Mouse (Mus musculus): ENCODE data around the gene Gpr182. TPM values are rescaled to one million over a fixed set of nuclear protein-coding genes. Genes with fewer than 3 reads are reported as not detected.

The Gpr182 gene
- total RNA-seq, 4 experiments from 2014 or later = 0.34 to 0.48 (median 0.42) TPM

DNA sequence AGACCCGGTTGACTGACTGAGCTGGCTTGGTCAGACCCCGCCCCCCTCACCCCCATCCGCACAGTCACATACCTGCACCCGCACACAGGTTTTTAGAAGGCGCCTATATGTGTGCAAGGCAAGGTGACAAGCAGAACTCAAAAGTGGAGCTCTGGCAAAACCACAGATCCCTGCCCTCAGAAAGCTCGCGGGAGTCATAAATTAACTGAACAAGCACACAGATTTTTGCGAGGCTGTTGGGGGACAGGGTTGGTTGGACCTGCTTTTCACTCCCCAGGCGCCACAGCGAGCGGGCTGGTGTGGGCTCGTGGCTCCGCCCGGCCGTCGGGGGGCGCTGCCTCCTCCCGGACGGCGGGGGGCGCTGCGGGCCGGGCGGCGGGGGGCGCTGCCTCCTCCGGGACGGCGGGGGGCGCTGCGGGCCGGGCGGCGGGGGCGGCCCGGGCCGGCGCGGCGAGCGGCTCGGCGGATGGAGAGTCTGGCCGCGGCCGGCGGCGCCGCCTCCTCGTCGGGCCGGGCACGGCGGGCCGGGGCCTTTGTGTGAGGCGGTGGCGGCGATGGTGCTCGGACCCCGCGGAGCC, 12.4 kb downstream of the Gpr182 start, which contains the start of gene Zbtb39:
TSS of gene Zbtb39 (plus strand) at position 456 of the 578 bp plus-strand sequence.
- peak; percentile 59 to 68 for DNase-seq (ENCODE audit: low spot score in 2 of 2)

DNA sequence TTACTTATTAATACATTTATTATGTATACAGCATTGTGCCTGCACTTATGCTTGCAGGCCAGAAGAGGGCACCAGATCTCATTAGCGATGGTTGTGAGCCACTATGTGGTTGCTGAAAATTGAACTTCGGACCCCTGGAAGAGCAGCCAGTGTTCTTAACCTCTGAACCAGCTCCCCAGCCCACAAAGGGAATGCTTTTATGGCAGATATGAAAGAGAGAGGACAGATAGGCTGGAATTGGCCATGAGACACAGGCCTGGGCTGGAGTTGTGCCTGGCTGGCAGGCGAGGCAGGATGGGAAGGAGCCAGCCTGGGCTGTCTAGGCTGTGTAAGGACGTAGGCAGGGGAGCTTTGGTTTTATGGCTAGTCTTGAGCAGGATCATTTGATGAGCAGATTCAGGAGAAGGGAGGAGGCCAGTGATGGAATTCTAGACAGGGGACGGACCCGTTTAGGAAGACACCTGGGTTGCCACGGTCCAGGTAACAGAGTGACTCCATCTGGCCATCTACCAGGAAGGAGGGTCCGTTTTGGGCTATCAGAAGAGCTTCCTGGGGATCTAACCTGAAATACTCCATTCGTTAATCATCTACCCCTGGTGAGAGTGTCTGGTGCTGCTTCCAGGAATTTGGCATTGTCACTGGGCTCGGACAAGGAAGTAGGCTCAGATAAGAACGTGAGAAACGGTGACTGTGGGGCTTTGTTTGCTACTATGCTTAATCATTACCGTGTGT, 13.2 kb downstream of the Gpr182 start:
- no peak for DNase-seq (ENCODE audit: low spot score in 2 of 2)

- DNase-seq (ENCODE audit: low spot score in 2 of 2) = no peak
Measured at GRCm38 (mm10) chr10:127737552-127737951, 14.0 kb downstream of the Gpr182 start.

DNA sequence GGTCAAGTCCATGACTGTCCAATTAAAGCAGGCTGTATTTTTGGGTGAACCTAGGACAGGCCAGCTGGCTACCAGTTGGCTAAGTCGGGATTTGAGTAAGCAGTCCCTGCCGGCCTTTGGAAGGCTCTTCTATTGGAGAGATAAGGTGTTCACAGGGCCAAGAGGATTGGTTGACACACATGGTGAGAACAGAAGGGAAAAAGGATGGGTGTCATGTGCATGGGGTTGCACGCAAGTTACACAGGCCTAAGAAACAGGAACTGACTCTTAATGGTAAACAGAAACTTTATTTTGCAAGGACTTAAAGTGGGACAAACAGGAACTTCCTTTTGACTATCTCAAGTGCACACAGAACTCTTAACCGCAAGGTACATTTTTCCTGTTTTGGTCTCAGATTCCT, 14.6 kb downstream of the Gpr182 start:
- DNase-seq (ENCODE audit: low spot score in 2 of 2) = no peak

DNA sequence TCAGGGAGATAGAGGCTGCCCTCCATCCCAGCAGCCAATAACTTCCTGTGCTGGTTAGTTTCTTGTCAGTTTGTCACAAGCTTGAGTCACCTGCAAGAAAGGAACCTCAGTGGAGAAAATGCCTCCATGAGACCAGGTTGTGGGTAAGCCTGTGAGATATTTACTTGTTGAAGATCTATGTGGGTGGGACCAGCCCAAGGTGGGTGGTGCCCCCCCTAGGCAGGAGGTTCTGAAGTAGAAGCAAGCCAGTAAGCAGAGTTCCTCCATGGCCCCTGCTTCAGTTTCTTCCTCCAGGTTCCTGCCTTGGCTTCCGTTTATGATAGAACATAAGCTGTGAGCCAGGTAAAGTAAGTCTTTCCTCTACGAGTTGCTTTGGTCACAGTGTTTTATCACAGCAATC, 15.3 kb downstream of the Gpr182 start:
- no peak for DNase-seq (ENCODE audit: low spot score in 2 of 2)

DNA sequence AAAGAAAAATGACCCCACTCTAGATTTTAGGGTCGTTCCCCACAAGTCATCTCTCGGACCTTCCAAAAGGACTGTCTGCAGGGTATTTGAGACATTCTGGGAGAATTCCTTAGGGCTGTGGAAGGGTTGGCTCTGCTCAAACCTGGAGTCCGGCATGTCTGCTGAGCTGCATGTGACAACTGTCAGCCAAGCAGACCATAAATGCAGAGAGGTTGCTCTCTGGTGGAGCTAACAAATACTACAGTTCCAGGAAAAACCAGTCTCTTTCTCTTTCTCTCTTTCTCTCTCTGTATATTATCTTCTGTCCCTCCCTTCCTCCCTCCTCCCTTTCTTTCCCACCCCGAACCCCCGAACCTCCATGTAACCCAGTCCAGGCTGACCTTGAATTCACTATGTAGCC, 17.1 kb downstream of the Gpr182 start:
- no peak for DNase-seq (ENCODE audit: low spot score in 2 of 2)

DNA sequence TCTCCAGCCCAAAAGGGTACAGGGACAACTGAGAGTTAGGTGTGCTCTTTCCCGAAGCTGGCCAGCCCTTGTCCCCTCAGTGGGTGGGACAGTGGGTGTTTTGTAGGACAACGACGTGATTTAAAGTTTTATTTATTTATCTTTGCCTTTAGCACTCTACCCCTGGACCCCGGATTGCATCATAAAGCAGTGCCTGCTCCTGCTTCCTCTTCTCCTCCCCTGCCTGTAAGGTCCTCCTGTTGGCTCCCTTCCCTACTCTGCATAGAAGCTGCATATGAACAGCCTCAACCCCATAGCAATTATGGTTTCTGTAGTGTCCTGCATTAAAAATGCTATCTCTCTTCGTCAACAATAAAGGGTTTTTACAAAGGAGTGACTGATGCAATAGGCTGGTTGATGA, 20.1 kb downstream of the Gpr182 start:
- no peak for DNase-seq (ENCODE audit: low spot score in 2 of 2)

DNA sequence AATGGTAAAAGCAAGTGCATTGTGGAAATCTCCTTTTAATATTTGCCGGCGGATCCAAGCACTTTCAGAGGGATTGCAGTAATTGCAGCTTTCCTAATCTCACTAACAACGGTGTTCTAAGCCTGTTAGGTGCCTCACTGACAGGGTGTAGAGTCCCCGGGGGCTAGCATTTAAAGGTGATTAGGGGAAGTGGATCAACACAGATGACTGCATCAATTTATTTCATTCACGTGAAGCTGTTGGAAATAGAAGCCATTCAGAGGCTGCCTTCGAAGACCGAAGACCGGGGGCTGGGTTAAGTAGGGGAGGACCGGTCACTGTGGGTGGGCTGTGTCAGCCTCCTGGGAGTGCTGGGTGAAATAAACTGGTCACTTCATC, 20.6 kb downstream of the Gpr182 start:
- no peak for DNase-seq (ENCODE audit: low spot score in 2 of 2)

DNA sequence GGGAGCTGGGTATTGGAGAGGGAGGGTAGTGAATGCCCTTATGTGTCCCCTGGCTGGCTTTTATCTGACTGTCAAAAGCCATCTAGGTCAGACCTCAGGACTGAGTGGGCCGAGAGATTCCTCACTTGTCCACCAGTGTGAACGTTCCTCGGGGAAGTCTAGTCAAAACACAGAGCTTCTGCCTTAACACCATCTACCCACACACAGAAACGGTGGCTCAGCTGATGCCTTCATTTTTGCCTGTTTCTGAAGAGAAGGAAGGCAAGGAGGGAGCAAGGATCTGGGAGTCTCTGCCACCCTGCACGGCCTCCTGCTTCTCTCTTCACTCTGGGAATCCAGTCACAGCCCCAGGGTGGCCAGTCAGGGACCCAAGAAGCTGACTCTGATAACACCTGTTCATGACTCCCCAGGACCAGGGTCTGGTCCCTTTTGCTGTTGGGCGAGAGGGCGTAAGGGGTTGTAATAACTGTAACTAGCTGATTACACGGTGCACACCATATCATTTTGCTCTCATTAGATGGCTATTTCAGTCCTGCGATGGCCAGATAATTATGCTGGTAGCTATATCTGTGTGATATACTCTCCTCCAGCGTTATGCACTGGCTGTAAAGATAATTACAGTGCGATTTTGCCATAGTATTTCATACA, 21.1 kb downstream of the Gpr182 start:
- no peak for DNase-seq (ENCODE audit: low spot score in 2 of 2)

DNA sequence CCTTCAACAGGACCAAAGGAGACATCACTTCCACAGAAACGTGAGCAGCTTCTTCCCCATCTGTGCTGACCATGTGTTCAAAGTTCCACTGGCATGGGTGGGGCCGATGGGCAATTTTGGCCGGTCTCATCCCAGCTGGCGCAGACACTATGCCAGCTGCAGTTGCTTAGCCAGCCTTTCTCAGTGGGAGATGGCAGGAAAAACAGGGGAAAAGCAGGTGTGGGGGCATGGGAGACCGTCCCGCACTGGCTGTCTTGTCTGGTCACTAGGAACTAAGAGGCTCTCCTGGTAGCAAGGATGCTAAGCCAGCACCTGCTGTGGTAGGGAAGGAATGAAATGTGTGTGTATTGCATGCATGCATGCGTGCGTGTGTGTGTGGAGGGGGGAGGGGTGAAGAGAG, 23.1 kb downstream of the Gpr182 start:
- DNase-seq (ENCODE audit: low spot score in 2 of 2) = no peak

GRCm38 (mm10) chr10:127725136-127725535, 26.4 kb downstream of the Gpr182 start:
- no peak for DNase-seq (ENCODE audit: low spot score in 2 of 2)

DNA sequence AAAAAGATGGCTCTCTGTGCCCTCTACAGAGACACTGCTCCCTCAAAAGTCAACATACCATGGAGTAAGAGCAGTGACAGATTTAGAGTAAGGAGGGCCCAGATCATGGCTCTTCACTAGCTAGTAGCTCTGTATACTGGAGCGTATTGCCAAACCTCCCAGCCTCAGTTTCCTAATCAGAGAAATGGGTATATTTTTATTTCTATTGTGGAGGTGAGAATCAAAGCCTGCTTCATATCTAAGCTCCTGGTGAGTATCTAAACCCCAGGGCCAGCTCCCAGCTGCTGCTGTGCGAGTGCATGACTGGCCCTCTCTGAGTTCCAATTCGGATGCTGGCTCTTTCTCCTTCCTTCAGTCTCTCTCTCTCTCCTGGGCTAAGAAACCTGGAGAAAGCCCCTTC, 27.4 kb downstream of the Gpr182 start, which contains the start of gene Tac2:
TSS of gene Tac2 (plus strand) at position 301 of the 400 bp plus-strand sequence.
- no peak for DNase-seq (ENCODE audit: low spot score in 2 of 2)

GRCm38 (mm10) chr10:127721671-127722418, 29.7 kb downstream of the Gpr182 start:
- no peak for DNase-seq (ENCODE audit: low spot score in 2 of 2)

GRCm38 (mm10) chr10:127712736-127713135, 38.8 kb downstream of the Gpr182 start:
- no peak for DNase-seq (ENCODE audit: low spot score in 2 of 2)

GRCm38 (mm10) chr10:127710331-127710730, 41.2 kb downstream of the Gpr182 start:
- no peak for DNase-seq (ENCODE audit: low spot score in 2 of 2)

GRCm38 (mm10) chr10:127708850-127709370, 42.6 kb downstream of the Gpr182 start:
- no peak for DNase-seq (ENCODE audit: low spot score in 2 of 2)

GRCm38 (mm10) chr10:127707721-127708120, 43.8 kb downstream of the Gpr182 start:
- DNase-seq (ENCODE audit: low spot score in 2 of 2) = no peak

DNA sequence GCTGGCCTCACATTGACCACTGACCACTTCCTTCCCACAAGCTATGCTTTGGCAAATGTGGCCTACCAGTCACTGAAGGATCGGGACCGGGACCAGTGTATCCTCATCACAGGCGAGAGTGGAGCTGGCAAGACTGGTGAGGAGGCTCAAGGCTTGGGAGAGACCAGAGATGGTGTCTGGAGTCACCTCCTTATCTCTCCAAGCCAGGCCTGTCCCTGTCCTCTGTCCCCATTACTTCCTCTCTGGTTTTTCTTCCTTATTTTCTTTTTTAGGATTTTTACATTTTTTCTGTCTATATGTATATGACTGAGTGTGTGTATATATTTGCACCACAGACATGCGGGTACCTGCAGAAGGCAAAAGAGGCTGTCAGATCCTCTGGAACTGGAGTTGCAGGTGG, 45.7 kb downstream of the Gpr182 start:
- DNase-seq (ENCODE audit: low spot score in 2 of 2) = no peak

- DNase-seq (ENCODE audit: low spot score in 2 of 2) = no peak
Measured at GRCm38 (mm10) chr10:127704766-127705220, 46.7 kb downstream of the Gpr182 start, which contains the start of gene Myo1a. Gene Myo1a (plus strand): TSS chr10:127705170.

DNA sequence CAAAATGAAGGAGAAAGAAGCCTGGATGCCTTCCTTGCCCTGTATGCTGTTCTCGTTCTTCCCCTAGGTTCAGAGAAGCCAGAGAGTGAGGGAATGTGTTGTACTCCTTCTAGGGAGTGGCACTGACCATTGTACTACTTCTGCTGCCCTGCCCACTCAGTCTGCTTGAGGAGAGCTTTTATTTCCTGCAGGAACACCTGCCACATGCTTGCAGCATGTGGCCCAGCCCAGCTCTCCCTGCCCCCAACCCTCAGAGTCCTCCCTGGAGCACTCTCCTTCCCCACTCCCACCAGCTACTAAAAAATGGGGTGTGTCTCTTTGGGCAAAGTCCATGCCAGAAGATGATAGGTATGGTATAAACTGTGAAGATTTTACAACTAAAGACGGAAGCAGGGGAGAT, 47.2 kb downstream of the Gpr182 start:
- no peak for DNase-seq (ENCODE audit: low spot score in 2 of 2)

GRCm38 (mm10) chr10:127703299-127703698, 48.2 kb downstream of the Gpr182 start:
- DNase-seq (ENCODE audit: low spot score in 2 of 2) = no peak

All from gastrocnemius, adult 8-10 months (tissue).